Mouse (Mus musculus): ENCODE results near the gene Nostrin. TPM values are rescaled to one million over a fixed set of nuclear protein-coding genes. Genes with fewer than 3 reads are reported as not detected.

The Nostrin gene
- under 1 TPM in 1 of 2 experiments, not detected in 1; 0.55 TPM for polyA plus RNA-seq (2017; shearing (Covaris generic))

GRCm38 (mm10) chr2:69135661-69136576, at the start of gene Nostrin:
Nostrin (plus strand) TSS chr2:69135800.
- ATAC-seq = no peak

- no peak for ATAC-seq
These were observed 48.9 kb upstream of the Nostrin start for GRCm38 (mm10) chr2:69086505-69087260.

- no peak for ATAC-seq
These were observed 39.8 kb upstream of the Nostrin start for GRCm38 (mm10) chr2:69095836-69096235.

- ATAC-seq = no peak
These were observed 38.8 kb upstream of the Nostrin start for GRCm38 (mm10) chr2:69096821-69097220.

GRCm38 (mm10) chr2:69097526-69097925, 38.1 kb upstream of the Nostrin start:
- ATAC-seq = no peak

- ATAC-seq = no peak
These were observed 36.9 kb upstream of the Nostrin start for GRCm38 (mm10) chr2:69098701-69099100.

- ATAC-seq = no peak
These were observed 36.5 kb upstream of the Nostrin start for GRCm38 (mm10) chr2:69099147-69099546.

GRCm38 (mm10) chr2:69100706-69101105, 34.9 kb upstream of the Nostrin start:
- ATAC-seq = peak; percentile 43

GRCm38 (mm10) chr2:69103526-69103925, 32.1 kb upstream of the Nostrin start:
- ATAC-seq = no peak

GRCm38 (mm10) chr2:69104511-69105145, 31.0 kb upstream of the Nostrin start:
- ATAC-seq = no peak

GRCm38 (mm10) chr2:69109246-69109645, 26.4 kb upstream of the Nostrin start:
- no peak for ATAC-seq

- ATAC-seq = no peak
These were observed 25.9 kb upstream of the Nostrin start for GRCm38 (mm10) chr2:69109710-69110109.

- no peak for ATAC-seq
These were observed 23.0 kb upstream of the Nostrin start for GRCm38 (mm10) chr2:69112609-69113008.

GRCm38 (mm10) chr2:69113829-69114547, 21.6 kb upstream of the Nostrin start:
- ATAC-seq = no peak

- ATAC-seq = no peak
These were observed 19.7 kb upstream of the Nostrin start for GRCm38 (mm10) chr2:69115921-69116320.

- no peak for ATAC-seq
These were observed 18.8 kb upstream of the Nostrin start for GRCm38 (mm10) chr2:69116767-69117166.

GRCm38 (mm10) chr2:69118994-69119393, 16.6 kb upstream of the Nostrin start:
- no peak for ATAC-seq

GRCm38 (mm10) chr2:69119718-69120117, 15.9 kb upstream of the Nostrin start:
- no peak for ATAC-seq

GRCm38 (mm10) chr2:69121681-69122080, 13.9 kb upstream of the Nostrin start:
- ATAC-seq = no peak

GRCm38 (mm10) chr2:69125425-69125824, 10.2 kb upstream of the Nostrin start:
- ATAC-seq = no peak

- no peak for ATAC-seq
These were observed 7.3 kb upstream of the Nostrin start for GRCm38 (mm10) chr2:69128321-69128720.

GRCm38 (mm10) chr2:69128921-69129395, 6.6 kb upstream of the Nostrin start:
- peak; percentile 74 for ATAC-seq
